Mouse (Mus musculus) neural tube, embryonic 12.5 days (tissue): Measurements from ENCODE around the gene Pcdh7. TPM values are rescaled to one million over a fixed set of nuclear protein-coding genes. Genes with fewer than 3 reads are reported as not detected.

Source experiments
- ATAC-seq: fragments of 200-750 bp; cut with Nextera tagmentation; 2 replicates; pipeline ENCODE4 v1.8.0; 2017; ENCODE audit warnings: low read depth, mild to moderate bottlenecking, moderate TSS enrichment, moderate library complexity; ENCODE audit not compliant: low FRiP score
- H3K27ac ChIP-seq: fragments of 300-500 bp; sonication (generic); 2 replicates; pipeline ENCODE4 v1.5.1; 2016
- H3K27me3 ChIP-seq: fragments of 300-500 bp; sonication (generic); replicated peaks from 2 replicates; pipeline ENCODE4 v1.6.1; 2016; ENCODE audit warnings: mild to moderate bottlenecking
- H3K36me3 ChIP-seq: fragments of 300-500 bp; sonication (generic); 2 replicates; pipeline ENCODE4 v1.6.1; 2016; ENCODE audit warnings: mild to moderate bottlenecking
- H3K4me1 ChIP-seq: fragments of 300-500 bp; sonication (generic); 2 replicates; pipeline ENCODE4 v1.6.1; 2016
- H3K4me2 ChIP-seq: fragments of 300-500 bp; sonication (generic); replicated peaks from 2 replicates; pipeline ENCODE4 v1.6.1; 2016; ENCODE audit warnings: mild to moderate bottlenecking
- H3K4me3 ChIP-seq: fragments of 300-500 bp; sonication (generic); 2 replicates; pipeline ENCODE4 v1.5.1; 2016
- H3K9ac ChIP-seq: fragments of 300-500 bp; sonication (generic); 2 replicates; pipeline ENCODE4 v1.6.1; 2016; ENCODE audit warnings: mild to moderate bottlenecking
- H3K9me3 ChIP-seq: fragments of 300-500 bp; sonication (generic); 2 replicates; pipeline ENCODE4 v1.6.1; 2016; ENCODE audit warnings: mild to moderate bottlenecking
- WGBS: fragments of 180-500 bp; shearing (Covaris S2); methylation state at CpG from one replicate; pipeline ENCODE4 v1.1.7; 2016; 5-methylcytosine and 5-hydroxymethylcytosine counted together
- polyA plus RNA-seq: library from polyadenylated mRNA; unstranded; fragments of >200 nt; fragmentation: Nextera tagmentation; extraction: Ambion mirVana; gene quantifications from 2 replicates; pipeline ENCODE4 v1.2.1, GENCODE M21; 2016

Gene Pcdh7
- polyA plus RNA-seq, 1 experiment from 2014 or later = 16.0 TPM

GRCm38 (mm10) chr5:57756726-57757424 lies 39.1 kb downstream of the Pcdh7 start:
- Histone ChIP-seq H3K9me3 (no peaks in the 10 kb centered on the region), H3K9ac (no peak overlapping the region), H3K36me3 (no peaks in the 10 kb centered on the region), H3K4me1 (no peaks in the 10 kb centered on the region), H3K27ac (no peak overlapping the region), H3K4me3 (no peak overlapping the region), H3K27me3 (no peaks in the 10 kb centered on the region), H3K4me2 (no peak overlapping the region)
- WGBS = 59% methylated on average over 4 of the region's 4 CpGs
- ATAC-seq = no peak

- no peak overlapping the region for H3K27ac ChIP-seq
- WGBS = 45% methylated on average over 4 of the region's 4 CpGs
- H3K4me3 ChIP-seq = no peak overlapping the region
- H3K36me3 ChIP-seq = no peaks in the 10 kb centered on the region
- no peaks in the 10 kb centered on the region for H3K9me3 ChIP-seq
- no peaks in the 10 kb centered on the region for H3K4me1 ChIP-seq
- H3K4me2 ChIP-seq = no peak overlapping the region
- no peak for ATAC-seq
- H3K9ac ChIP-seq = no peak overlapping the region
- no peaks in the 10 kb centered on the region for H3K27me3 ChIP-seq
Observed at GRCm38 (mm10) chr5:57757436-57757898, 39.7 kb downstream of the Pcdh7 start.

GRCm38 (mm10) chr5:57758968-57759367 lies 41.2 kb downstream of the Pcdh7 start:
- no peaks in the 10 kb centered on the region for H3K27me3 ChIP-seq
- no peaks in the 10 kb centered on the region for H3K4me1 ChIP-seq
- no peaks in the 10 kb centered on the region for H3K36me3 ChIP-seq
- H3K4me3 ChIP-seq = no peak overlapping the region
- no peak for ATAC-seq
- no peaks in the 10 kb centered on the region for H3K9me3 ChIP-seq
- no peak overlapping the region for H3K4me2 ChIP-seq
- no peak overlapping the region for H3K9ac ChIP-seq
- H3K27ac ChIP-seq = no peak overlapping the region

DNA sequence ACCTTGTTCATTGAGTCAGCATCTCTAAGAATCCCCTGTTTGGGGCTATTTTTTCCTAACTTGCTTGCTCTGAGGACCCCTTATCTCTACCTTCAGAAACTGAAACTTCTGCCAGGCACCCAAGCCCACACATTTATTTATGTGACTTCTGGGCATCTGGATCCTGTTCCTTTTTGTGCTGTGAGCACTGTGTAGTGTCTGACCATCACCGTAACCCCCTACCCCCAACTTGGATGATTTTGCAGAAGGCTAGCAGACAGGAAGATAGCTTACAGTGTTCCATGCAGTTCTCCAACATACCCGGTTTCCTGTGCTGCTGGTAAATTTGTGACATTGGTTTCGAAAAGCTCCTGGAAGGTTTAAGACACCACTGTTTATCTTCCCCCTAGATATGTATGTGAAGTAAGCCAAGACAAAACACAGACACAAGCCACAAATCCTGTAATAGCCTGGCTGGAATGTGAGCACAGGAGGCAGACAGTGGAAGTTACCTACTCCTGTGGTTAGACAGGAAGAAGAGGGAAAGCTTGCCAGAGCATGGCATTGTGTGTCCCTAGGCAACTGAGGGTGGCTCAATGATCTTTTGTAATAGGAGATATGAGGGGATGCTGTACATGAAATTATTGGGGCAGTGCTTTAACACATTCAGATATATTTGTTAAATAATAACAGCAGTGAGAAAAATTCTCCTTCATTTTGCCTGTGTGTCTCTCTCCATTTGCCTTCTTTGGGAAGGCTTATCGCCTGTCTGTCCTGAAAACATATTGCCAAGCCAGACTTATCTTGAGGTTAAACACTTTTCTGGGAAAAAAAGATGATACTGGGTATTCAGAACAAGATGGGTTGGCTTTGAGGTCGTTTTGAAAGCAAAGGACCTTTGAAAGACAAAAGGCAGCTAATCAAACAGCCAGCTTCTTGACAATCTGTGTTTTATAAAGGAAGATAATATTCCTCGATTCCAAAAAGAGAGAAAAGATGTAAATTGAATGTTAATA lies 42.6 kb downstream of the Pcdh7 start:
- Histone ChIP-seq H3K27ac (no peak overlapping the region), H3K4me3 (no peak overlapping the region), H3K4me1 (no peaks in the 10 kb centered on the region), H3K4me2 (no peak overlapping the region), H3K9me3 (no peaks in the 10 kb centered on the region), H3K36me3 (no peaks in the 10 kb centered on the region), H3K27me3 (no peaks in the 10 kb centered on the region), H3K9ac (no peak overlapping the region)
- WGBS = 71% methylated on average over 6 of the region's 6 CpGs
- no peak for ATAC-seq

DNA sequence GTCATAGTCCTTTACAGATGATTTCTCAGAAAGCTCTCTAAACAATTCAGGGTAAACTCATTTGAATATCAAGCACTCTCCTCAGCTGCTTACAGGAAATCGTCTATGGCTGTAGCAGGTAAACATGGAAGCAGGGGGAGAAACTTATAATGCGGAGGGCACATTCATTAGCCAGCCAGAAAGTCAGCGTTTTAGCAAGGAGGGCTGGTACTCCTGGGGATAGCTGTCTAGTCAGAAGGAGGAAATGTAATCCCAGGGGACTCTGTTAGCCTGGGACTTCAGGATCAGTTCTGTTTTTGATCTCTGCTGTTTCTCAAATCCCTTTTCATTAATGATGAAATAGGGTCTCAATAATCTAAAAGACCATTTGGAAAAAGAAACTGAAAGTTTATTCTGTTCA lies 47.6 kb downstream of the Pcdh7 start:
- no peak overlapping the region for H3K4me2 ChIP-seq
- H3K9me3 ChIP-seq = no peaks in the 10 kb centered on the region
- H3K27ac ChIP-seq = no peak overlapping the region
- H3K4me1 ChIP-seq = no peaks in the 10 kb centered on the region
- H3K27me3 ChIP-seq = no peaks in the 10 kb centered on the region
- no peak overlapping the region for H3K9ac ChIP-seq
- ATAC-seq = no peak
- H3K4me3 ChIP-seq = no peak overlapping the region
- no peaks in the 10 kb centered on the region for H3K36me3 ChIP-seq
- 43% methylated on average over 3 of the region's 3 CpGs for whole genome bisulfite sequencing

DNA sequence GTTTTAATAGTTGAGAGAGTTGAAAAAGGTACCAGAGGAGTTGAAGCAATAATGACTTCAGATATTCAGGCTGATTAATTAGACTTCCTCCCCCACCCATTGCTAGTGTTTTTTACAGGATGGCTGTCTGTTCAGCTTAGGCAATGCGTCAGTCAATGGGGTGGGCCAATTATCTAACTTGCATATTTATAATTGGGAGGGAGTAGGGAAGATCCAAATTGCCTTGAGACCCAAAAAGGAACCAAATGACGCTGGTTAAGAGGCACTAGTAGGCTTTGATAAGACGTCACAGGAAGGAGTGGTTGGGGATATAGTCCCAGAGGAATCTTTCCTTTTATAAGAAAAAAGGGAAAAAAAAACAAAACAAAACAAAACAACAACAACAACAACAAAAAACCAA lies 49.6 kb downstream of the Pcdh7 start:
- no peaks in the 10 kb centered on the region for H3K9me3 ChIP-seq
- no peak for ATAC-seq
- 67% methylated on average over 3 of the region's 3 CpGs for WGBS

GRCm38 (mm10) chr5:57768469-57769022 lies 50.8 kb downstream of the Pcdh7 start:
- no peaks in the 10 kb centered on the region for H3K4me1 ChIP-seq
- H3K4me2 ChIP-seq = no peak overlapping the region
- no peak for ATAC-seq
- 83% methylated on average over 10 of the region's 10 CpGs for WGBS
- no peak overlapping the region for H3K9ac ChIP-seq
- H3K27ac ChIP-seq = no peak overlapping the region
- no peaks in the 10 kb centered on the region for H3K9me3 ChIP-seq
- H3K36me3 ChIP-seq = no peaks in the 10 kb centered on the region
- H3K4me3 ChIP-seq = no peak overlapping the region
- no peaks in the 10 kb centered on the region for H3K27me3 ChIP-seq

More for the DNA sequence above, 49.6 kb downstream of the Pcdh7 start:
- Histone ChIP-seq H3K9ac (no peak overlapping the region), H3K4me2 (no peak overlapping the region), H3K36me3 (no peaks in the 10 kb centered on the region), H3K27ac (no peak overlapping the region), H3K27me3 (no peaks in the 10 kb centered on the region), H3K4me1 (no peaks in the 10 kb centered on the region), H3K4me3 (no peak overlapping the region)

DNA sequence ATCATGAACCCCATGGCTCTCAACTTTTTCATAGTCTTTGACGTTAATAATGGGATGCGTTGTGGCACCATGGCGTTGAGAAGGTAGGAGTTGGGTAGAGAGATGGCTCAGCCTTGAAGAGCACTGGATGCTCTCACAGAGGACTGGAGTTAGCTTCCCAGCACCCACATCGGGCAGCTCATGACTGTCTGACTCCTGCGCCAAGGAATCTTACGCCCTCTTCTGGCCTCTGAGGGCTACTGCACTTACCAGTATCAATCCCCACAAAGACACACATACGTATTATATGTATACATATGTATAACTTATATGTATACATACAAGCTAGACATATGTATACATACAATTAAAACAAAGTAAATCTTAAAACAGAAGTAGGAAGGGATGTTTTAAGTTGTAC lies 51.9 kb downstream of the Pcdh7 start:
- no peak overlapping the region for H3K27ac ChIP-seq
- no peaks in the 10 kb centered on the region for H3K4me1 ChIP-seq
- 94% methylated on average over 7 of the region's 7 CpGs for WGBS
- H3K36me3 ChIP-seq = no peaks in the 10 kb centered on the region
- no peak overlapping the region for H3K4me3 ChIP-seq
- H3K4me2 ChIP-seq = no peak overlapping the region
- H3K9ac ChIP-seq = no peak overlapping the region
- H3K9me3 ChIP-seq = no peaks in the 10 kb centered on the region
- no peak for ATAC-seq
- no peaks in the 10 kb centered on the region for H3K27me3 ChIP-seq

DNA sequence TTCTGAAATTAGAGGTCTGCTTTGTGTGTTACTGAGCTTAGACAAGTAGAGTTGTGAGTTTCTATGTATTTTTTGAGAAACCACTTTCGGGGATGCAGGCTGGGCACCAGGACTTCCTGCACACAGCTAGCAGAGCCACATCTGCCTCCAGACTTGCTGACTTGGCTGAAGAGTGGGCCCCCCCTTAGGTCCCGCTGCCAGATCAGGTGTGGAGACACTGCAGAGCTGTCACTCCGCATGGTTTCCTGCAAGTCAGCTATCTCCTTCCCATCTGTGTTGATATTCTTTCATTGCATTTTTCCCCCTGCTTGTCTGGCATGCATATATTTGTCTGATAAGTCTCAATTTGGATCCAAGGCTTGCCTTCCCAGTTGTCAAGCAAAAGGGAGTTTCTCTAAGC lies 52.6 kb downstream of the Pcdh7 start:
- ATAC-seq = no peak
- Histone ChIP-seq H3K4me2 (no peak overlapping the region), H3K4me1 (no peaks in the 10 kb centered on the region), H3K27ac (no peak overlapping the region), H3K9me3 (no peaks in the 10 kb centered on the region), H3K4me3 (no peak overlapping the region), H3K27me3 (no peaks in the 10 kb centered on the region), H3K9ac (no peak overlapping the region), H3K36me3 (no peaks in the 10 kb centered on the region)
- 93% methylated on average over 3 of the region's 3 CpGs for WGBS

DNA sequence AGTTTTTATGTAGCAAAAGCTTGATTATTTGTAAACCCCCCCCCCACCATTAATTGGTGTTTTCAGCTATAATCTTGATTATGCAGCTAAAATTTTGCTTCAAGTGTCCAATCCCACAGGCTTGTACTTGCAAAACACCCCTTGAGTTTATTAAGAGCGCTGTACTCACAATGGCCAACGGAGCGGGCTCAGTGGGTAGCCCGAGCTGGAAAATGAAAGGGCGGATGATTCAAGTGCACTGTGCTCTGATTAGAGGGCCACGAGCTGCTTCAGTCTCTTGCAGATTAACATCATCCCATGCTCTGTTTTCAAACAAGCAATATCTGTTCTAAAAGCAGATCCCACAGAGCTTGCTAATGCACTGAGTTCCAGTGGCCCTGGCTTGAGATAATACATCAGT lies 53.4 kb downstream of the Pcdh7 start:
- H3K9ac ChIP-seq = no peak overlapping the region
- H3K4me3 ChIP-seq = no peak overlapping the region
- no peak overlapping the region for H3K4me2 ChIP-seq
- no peak for ATAC-seq
- no peaks in the 10 kb centered on the region for H3K4me1 ChIP-seq
- H3K27ac ChIP-seq = no peak overlapping the region
- H3K36me3 ChIP-seq = no peaks in the 10 kb centered on the region
- H3K9me3 ChIP-seq = no peaks in the 10 kb centered on the region
- 80% methylated on average over 6 of the region's 6 CpGs for WGBS
- no peaks in the 10 kb centered on the region for H3K27me3 ChIP-seq

GRCm38 (mm10) chr5:57772711-57773110 lies 54.9 kb downstream of the Pcdh7 start:
- Histone ChIP-seq H3K4me3 (no peak overlapping the region), H3K36me3 (no peaks in the 10 kb centered on the region), H3K27me3 (no peaks in the 10 kb centered on the region), H3K4me2 (no peak overlapping the region), H3K9me3 (no peaks in the 10 kb centered on the region), H3K4me1 (no peaks in the 10 kb centered on the region), H3K27ac (no peak overlapping the region), H3K9ac (no peak overlapping the region)
- WGBS = 93% methylated on average over 3 of the region's 3 CpGs
- ATAC-seq = no peak

DNA sequence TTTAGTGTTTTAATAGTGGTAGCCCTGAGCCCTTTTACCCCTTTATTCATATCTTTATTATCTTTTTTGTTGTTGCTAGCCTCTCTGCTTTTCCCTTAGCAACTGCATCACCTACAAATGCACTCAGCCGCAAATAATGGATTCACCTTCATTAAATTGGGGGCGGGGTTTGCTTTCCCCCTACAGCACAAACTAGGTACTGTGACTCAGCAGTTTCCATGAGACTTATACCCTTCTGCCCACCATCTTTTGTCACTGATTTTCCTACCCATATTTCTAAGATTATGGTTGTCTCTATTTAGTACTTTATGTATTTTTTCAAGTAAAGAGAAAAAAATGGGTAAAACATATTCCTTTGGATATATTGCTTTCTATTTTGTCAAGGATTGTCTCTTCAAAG lies 56.7 kb downstream of the Pcdh7 start:
- WGBS = 82% methylated on average over 2 of the region's 2 CpGs
- Histone ChIP-seq H3K9ac (no peak overlapping the region), H3K4me3 (no peak overlapping the region), H3K27me3 (no peaks in the 10 kb centered on the region), H3K36me3 (no peaks in the 10 kb centered on the region), H3K4me1 (no peaks in the 10 kb centered on the region), H3K4me2 (no peak overlapping the region), H3K9me3 (no peaks in the 10 kb centered on the region), H3K27ac (no peak overlapping the region)
- ATAC-seq = no peak
